Mouse (Mus musculus) layer of hippocampus, adult 11-12 months (tissue): ENCODE results near the gene Tor1aip1.
A peak's percentile ranks its signal among the peaks of the same experiment; 100 is the strongest.

Experiments
- DNase-seq: peaks from one replicate; pipeline ENCODE4 v3.0.0; 2022; ENCODE audit warnings: low spot score

The Tor1aip1 gene

DNA sequence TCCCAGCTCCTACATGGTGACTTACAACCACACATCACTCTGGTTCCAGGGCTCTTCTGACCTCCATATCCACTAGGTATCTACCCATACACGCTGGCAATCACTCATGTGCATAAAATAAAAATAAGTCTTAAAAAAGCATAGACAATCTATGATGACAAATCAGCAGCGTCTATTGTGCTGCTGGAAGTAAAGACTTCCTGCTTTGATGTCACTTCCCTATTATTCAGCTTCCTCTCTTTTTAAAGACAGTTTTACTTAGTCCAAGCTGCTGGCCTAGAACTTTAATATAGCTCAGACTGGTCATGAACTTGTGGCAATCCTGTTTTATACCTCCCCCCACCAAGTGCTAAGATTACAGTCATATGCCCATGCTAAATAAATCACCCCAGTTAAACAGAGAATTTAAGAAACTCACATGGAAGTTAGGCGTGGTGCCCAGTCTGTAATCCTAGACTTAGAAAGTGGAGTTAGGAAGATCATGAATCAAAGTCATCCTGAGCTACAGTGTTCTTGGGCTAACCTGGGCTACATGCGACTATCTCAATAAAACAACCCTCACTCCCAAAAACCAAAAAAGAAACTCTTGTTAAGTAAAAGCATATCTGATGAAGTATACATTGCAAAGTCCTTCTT, 7.8 kb downstream of the Tor1aip1 start:
- no peak for DNase-seq

DNA sequence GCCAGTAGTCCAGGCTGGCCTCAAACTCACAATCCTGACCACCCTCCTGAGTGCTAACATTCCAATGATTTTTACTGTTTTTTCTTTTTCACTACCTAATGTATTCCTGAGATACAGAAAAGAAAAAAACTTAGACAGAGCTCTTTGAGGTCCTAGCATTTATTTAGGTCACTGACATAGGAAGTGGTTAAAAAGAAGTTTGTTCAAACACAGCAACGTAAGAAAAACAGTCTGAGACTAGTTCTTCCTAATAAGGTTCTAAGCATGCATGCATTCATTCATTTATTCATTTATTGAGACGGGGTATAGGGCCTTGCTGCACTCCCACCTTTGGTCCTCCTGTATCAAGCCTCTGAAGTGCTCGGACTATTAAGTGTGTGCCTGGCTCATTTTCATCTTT, 8.4 kb downstream of the Tor1aip1 start:
- DNase-seq: no peak

DNA sequence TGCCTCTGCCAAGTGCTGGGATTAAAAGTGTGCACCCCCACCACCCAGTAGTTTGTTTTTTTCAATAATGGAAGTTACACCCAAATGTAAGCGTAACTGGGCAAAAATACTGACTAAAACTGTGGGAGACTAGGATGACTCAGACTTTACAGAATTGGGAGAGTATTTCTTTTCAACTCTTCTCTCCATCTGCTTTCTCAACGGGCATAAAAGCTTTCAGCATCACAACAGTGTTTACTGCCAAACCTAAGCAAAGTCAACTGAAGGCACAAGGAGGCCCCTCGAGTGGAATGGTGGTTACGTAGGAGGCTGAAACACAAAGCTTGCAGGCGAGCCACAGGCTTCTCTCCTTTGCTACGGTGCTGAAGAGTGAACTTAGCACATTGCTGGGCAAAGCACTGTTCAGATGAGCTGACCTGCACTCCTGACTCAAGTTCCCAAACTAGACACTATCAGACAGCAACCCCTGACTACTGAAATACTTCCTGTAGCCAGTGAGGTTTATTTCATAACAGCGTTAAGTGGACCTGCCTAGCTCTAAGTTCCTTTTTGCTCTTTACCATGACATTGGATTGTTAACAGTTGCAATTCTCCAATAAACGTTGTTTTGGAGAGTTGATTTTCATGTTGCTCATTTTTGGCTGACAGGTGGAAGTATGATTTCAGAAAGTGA, 11.3 kb downstream of the Tor1aip1 start:
- no peak for DNase-seq

DNA sequence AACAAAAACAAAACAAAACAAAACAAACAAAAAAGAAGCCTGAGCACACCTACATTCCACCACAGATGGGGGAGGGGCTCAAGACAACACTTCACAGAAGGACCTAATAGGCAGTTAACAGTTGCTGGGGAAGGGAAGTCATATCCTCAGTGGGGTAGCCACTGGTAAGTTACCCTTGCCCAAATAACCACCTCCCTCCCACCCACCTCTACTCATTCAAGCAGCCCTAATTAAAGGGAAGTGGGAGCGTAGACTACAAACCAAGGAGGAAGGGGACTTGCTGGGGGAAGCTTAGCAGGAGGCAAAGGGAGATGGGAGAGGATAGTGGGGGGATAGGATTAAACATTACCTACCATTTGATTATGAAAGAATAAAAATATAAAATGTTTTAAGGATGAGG, 15.9 kb downstream of the Tor1aip1 start:
- no peak for DNase-seq

- DNase-seq: no peak
Observed at GRCm38 (mm10) chr1:156019800-156020199, 16.5 kb downstream of the Tor1aip1 start.

GRCm38 (mm10) chr1:156009003-156009402, 27.3 kb downstream of the Tor1aip1 start:
- DNase-seq: no peak

DNA sequence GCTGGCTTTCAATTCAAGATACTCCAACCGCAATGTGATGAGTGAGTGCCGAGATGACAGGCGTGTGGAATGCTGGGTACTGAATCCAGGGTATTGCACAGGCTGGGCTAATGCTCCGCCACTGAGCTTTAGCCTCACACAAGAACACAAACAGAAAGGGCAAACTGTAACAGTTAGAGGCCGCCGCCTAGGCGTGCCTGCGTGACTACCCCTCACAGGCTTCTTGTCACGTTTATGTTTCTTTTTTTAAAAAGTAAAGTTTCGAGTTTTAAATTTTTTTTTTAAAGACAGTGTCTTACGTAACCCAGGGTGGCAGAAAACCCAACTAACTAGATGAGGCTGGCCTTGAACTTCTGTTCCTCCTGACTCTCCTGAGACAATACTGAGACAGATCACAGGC, 30.4 kb downstream of the Tor1aip1 start:
- DNase-seq: no peak

DNA sequence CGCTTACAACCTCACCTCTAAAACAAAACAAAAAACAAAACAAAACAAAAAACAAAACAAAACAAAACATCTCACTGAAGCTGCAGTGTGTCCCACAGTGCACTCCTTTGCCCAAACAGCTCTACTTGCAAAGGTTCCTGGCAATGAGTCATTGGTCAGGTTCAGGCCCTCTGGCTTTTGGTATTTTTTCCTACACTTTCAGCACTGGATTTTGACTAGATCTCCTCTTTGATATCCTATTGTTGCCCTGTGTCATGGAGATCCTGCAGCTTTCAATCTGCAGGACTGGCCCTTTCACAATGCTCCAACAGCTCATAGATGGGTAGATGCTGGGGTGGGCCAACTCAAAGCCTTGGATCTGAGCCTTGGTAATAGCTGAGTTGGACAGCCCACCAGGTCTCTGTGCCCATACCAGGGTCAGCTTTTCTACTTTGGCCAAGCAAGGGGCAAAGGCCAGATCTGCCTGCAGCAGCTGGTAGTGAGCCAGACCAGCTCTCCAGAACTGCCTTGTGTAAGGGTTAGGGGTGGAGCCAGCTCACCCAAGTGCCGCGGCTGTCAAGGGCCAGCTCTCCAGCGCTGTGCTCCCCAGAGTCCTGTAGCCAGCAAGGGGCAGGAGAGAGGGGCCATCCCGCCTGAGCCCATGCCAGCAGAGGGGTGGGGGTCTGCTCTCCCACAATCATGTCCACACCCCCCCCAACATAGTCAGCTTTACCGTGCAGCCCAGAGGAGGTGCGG, 32.9 kb downstream of the Tor1aip1 start:
- no peak for DNase-seq

DNA sequence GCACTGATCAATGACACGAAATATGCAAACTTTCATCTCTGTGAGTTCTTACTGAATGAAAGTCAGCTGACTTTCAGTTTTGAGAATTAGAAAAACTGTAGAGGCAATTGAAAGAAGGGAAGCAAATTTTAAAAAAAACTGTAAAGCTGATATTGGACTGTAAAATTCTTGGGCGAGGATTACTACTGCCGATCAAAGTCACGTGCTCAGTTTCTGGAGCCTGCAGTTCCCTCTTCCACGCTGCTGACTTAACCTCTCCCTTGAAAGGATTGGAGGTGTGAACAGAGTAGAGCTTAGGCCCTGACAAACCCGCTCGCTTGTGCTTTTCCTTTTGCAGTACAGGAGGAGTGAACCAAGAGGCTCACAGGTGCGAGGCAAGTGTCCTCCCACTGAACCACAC, 33.9 kb downstream of the Tor1aip1 start:
- no peak for DNase-seq

DNA sequence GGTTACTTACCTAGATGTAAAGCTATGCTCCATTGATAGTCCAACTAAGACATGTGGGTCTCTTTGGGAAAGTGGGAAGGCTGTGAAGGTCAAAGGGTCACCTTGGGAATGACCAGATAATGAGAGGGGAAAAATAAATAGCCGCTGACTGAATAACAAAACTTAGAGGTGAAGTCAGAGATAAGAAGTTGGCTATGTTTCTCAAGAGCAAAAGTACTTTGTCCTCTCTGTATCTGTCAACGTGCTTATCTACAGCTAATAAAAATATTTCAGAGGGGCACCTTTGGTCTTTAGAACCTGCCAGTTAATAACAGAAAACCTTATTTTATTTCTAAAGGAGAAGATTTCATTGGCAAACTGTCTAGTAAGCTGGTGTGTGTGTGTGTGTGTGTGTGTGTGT, 40.7 kb downstream of the Tor1aip1 start:
- no peak for DNase-seq

DNA sequence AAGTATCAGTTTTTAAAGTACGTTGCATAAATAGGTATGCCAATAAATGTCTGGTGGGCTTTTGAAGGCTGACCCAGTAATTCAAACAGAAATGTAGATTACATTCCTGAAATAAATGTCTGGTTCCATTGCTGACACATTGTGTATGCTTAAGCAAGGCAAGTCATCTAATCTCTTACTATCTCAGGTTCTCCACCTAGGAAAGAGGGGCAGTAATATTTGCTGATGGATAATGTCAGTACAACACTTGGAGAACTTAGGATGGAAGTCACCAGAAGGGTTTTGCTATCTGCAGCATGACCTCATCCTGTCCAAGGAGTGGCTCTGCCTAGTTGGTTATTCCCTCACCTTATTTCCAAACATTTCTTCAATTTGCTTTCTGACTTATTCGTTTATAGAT, 41.8 kb downstream of the Tor1aip1 start:
- no peak for DNase-seq

DNA sequence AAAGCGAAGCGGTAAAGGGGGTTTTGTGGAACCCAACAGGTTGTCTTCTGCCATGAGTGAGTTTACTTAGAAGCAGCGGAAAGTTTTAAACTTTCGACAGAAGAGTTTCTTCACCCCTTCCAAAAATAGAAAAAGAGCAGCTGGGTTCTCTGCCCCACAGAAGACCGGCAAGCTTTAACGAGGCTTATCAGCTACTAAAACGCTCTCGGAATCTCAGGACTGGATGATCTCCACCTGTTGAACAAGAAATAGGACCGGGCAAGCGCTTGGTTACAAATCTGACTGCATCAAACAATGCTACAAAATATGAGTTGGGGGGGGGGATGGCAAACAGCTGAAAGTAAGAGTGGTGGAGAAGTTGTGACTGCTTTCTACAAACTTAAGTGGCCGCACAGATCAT, 45.9 kb downstream of the Tor1aip1 start:
- no peak for DNase-seq

GRCm38 (mm10) chr1:155989387-155989786, 46.9 kb downstream of the Tor1aip1 start:
- no peak for DNase-seq

- no peak for DNase-seq
Observed at GRCm38 (mm10) chr1:155987625-155988024, 48.7 kb downstream of the Tor1aip1 start.

DNA sequence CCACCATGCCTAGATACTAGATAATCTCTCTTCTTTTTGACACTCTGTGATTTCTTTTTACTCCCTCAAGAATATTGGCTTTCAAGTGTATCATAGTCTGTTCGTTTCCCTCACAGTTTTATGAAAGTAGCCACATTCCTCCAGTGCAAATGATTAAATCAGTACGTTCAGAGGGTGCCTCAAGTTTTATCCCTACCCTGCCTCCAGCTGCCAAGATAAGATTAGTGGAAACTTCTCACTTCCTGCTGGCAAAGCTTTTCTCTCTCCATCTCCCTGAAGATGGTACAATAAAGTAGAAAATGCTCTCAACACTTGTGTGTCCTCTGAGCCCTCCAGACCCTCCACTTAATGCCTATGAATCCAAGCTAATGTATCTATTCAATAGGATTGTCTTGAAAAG, 61.3 kb downstream of the Tor1aip1 start:
- DNase-seq: no peak

DNA sequence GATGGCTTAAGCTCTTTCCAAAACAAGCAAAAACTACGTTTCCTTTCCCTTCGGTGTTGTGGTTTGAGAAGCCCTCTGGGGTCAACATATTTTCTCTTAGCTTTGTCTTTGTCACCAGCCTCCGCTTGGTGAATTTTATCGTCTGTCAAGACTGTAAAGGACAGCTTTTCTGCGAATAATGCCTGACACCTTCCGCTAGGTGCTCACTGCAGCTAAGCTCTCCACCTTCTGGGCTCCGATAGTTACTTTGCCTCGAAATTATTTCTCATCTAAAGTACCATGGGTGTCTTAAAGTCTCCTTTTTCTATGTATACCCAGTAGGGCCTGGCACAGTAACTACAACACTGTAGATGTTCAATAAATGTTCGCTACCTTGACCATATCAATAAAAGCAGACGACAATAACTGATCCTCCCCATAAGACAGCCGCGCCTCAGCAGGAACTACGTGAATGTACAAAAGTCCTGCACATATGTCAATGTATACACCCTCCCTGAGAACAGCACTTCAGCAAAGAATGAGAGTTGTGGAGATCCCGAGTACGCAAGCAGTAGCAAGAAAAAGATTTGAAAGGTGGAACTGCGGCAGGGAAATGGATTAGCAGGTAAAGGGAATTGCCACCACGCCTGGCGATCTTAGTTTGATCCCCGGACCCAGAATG, 62.4 kb downstream of the Tor1aip1 start:
- DNase-seq: no peak

- DNase-seq: peak; percentile 97
Observed at GRCm38 (mm10) chr1:155973068-155973718, 63.1 kb downstream of the Tor1aip1 start, which contains the start of gene Cep350. Cep350 (minus strand) TSS chr1:155973255.

DNA sequence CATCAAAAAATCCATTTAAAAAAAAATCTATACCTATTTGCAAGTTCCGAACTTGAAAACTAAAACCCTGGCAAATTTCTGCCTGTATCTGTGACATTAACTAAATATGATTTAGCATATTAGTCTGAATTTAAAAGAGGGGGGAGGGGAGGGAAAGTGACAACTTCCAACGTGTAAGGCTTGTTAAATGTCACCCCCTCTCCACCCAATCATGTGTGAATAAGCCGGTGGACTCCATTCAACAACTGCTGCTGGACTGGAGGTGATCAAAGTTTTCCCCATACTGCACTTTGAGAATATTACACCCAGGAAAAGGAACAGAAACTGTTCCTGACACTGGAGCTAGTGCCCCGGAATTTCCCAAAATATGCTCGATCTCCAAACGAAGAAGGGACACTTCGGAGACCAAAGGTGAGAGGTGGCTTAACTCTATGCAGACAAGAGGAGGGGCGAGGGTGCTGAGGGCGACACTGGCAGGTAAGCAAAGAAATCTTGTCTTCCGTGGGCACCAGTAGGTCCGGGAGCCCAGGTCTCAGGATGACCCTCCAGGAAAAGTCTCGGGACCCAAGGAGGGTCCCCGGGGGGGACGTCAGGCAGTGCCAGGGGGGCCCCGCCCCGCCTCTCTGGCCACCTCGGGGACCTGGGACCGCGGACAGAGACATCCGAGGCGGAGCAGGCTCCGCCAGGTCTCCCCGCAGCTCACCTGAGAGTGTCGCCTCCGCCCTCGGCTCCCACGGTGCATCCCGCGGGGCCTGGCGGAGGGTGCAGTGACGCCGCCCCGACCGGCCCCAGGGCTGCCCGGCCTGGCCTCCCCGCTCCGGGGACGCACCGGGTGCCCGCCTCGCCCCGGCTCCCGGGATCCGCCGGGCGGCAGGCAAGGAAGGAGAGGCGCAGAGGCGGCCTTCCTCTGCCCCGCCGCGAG, 63.9 kb downstream of the Tor1aip1 start:
- no peak for DNase-seq
